Mouse (Mus musculus) adrenal gland (tissue): ENCODE results near the gene Ptch2.

Experiments
- intact Hi-C: fragments of 180-260 bp; cut with DNase I; formaldehyde crosslinking; loops from one replicate; pipeline ENCODE4 v1.15.1; 2025
- long read RNA-seq, 2 experiments: library from polyadenylated mRNA; unstranded; transcript quantifications; one replicate each; pipeline ENCODE4 v2.0.0; 2020; ENCODE audit warnings: borderline replicate concordance in 1 of 2; ENCODE audit not compliant: insufficient replicate concordance in 1 of 2

Ptch2 gene
- long read RNA-seq, experiment 1 = 0 reads
- long read RNA-seq, experiment 2 = 0 reads

- intact Hi-C loops = no loop called here
Measured at GRCm38 (mm10) chr4:117095551-117096452, at the start of gene Ptch2. Gene Ptch2 (plus strand): TSS chr4:117096075.

GRCm38 (mm10) chr4:117048836-117049235 is 47.0 kb upstream of the Ptch2 start:
- intact Hi-C loops = no loop called here

- intact Hi-C loops = no loop called here
Measured at GRCm38 (mm10) chr4:117049485-117049884, 46.4 kb upstream of the Ptch2 start.

GRCm38 (mm10) chr4:117052626-117053025 is 43.2 kb upstream of the Ptch2 start:
- intact Hi-C loops = no loop called here

GRCm38 (mm10) chr4:117053956-117054355 is 41.9 kb upstream of the Ptch2 start:
- intact Hi-C loops = no loop called here

GRCm38 (mm10) chr4:117056102-117056501 is 39.8 kb upstream of the Ptch2 start:
- intact Hi-C loops = no loop called here

- intact Hi-C loops = no loop called here
Measured at GRCm38 (mm10) chr4:117056514-117056913, 39.4 kb upstream of the Ptch2 start.

- intact Hi-C loops = no loop called here
Measured at GRCm38 (mm10) chr4:117058512-117058911, 37.4 kb upstream of the Ptch2 start.

GRCm38 (mm10) chr4:117062700-117063390 is 33.0 kb upstream of the Ptch2 start:
- intact Hi-C loops = no loop called here

- intact Hi-C loops = no loop called here
Measured at GRCm38 (mm10) chr4:117068035-117068434, 27.8 kb upstream of the Ptch2 start.

GRCm38 (mm10) chr4:117069647-117070046 is 26.2 kb upstream of the Ptch2 start:
- intact Hi-C loops = no loop called here

GRCm38 (mm10) chr4:117070624-117071023 is 25.3 kb upstream of the Ptch2 start:
- intact Hi-C loops = no loop called here

- intact Hi-C loops = no loop called here
Measured at GRCm38 (mm10) chr4:117071183-117071582, 24.7 kb upstream of the Ptch2 start.

GRCm38 (mm10) chr4:117087948-117088640 is 7.8 kb upstream of the Ptch2 start:
- intact Hi-C loops = no loop called here

- intact Hi-C loops = no loop called here
Measured at GRCm38 (mm10) chr4:117090586-117090985, 5.3 kb upstream of the Ptch2 start.

GRCm38 (mm10) chr4:117094626-117095361 is 1.1 kb upstream of the Ptch2 start:
- intact Hi-C loops = no loop called here

GRCm38 (mm10) chr4:117096666-117097065 is 791 bp downstream of the Ptch2 start:
- intact Hi-C loops = no loop called here

- intact Hi-C loops = no loop called here
Measured at GRCm38 (mm10) chr4:117097969-117098763, 2.3 kb downstream of the Ptch2 start.

GRCm38 (mm10) chr4:117098764-117099036 is 2.8 kb downstream of the Ptch2 start:
- intact Hi-C loops = no loop called here

- intact Hi-C loops = loop anchor here (5.0 kb wide), 1 partner anchor 42 kb away; no protein-coding TSS in a partner anchor
Measured at GRCm38 (mm10) chr4:117100036-117100435, 4.2 kb downstream of the Ptch2 start.
